Mouse (Mus musculus) neural tube, embryonic 11.5 days (tissue): ENCODE results near the gene Sgk1. TPM values are rescaled to one million over a fixed set of nuclear protein-coding genes. Genes with fewer than 3 reads are reported as not detected.
A peak's percentile ranks its signal among the peaks of the same experiment; 100 is the strongest.

Source experiments
- ATAC-seq: fragments of 200-750 bp; cut with Nextera tagmentation; 2 replicates; pipeline ENCODE4 v1.8.0; 2017; ENCODE audit warnings: moderate number of reproducible peaks, mild to moderate bottlenecking, moderate TSS enrichment, moderate library complexity; ENCODE audit not compliant: insufficient read depth, low FRiP score, low TSS enrichment
- DNase-seq: peaks from one replicate; pipeline ENCODE4 v3.0.0-alpha.2; 2015; ENCODE audit warnings: low spot score
- H3K27ac ChIP-seq: fragments of 300-500 bp; sonication (generic); 2 replicates; pipeline ENCODE4 v1.5.1; 2014; ENCODE audit warnings: low read depth, mild to moderate bottlenecking, low read length
- H3K27me3 ChIP-seq: fragments of 300-500 bp; sonication (generic); 2 replicates; pipeline ENCODE4 v1.6.1; 2014; ENCODE audit warnings: mild to moderate bottlenecking, low read length, mixed read lengths; ENCODE audit not compliant: control insufficient read depth, insufficient read depth
- H3K36me3 ChIP-seq: fragments of 300-500 bp; sonication (generic); 2 replicates; pipeline ENCODE4 v1.6.1; 2014; ENCODE audit warnings: mild to moderate bottlenecking, low read length, moderate library complexity, mixed read lengths; ENCODE audit not compliant: control insufficient read depth, insufficient read depth
- H3K4me1 ChIP-seq: fragments of 300-500 bp; sonication (generic); 2 replicates; pipeline ENCODE4 v1.6.1; 2014; ENCODE audit warnings: low read length, mixed read lengths; ENCODE audit not compliant: control insufficient read depth, insufficient read depth
- H3K4me2 ChIP-seq: fragments of 300-500 bp; sonication (generic); 2 replicates; pipeline ENCODE4 v1.6.1; 2014; ENCODE audit warnings: low read depth, mild to moderate bottlenecking, moderate library complexity
- H3K4me3 ChIP-seq: fragments of 300-500 bp; sonication (generic); 2 replicates; pipeline ENCODE4 v1.5.1; 2014; ENCODE audit warnings: low read depth, low read length
- H3K9ac ChIP-seq: fragments of 300-500 bp; sonication (generic); 2 replicates; pipeline ENCODE4 v1.6.1; 2014; ENCODE audit warnings: mild to moderate bottlenecking, low read length
- H3K9me3 ChIP-seq: fragments of 300-500 bp; sonication (generic); 2 replicates; pipeline ENCODE4 v1.6.1; 2016; ENCODE audit warnings: low read length; ENCODE audit not compliant: control insufficient read depth
- WGBS: fragments of 180-500 bp; shearing (Covaris S2); extraction: QIAGEN DNeasy Blood & Tissue Kit; methylation state at CpG from one replicate; pipeline ENCODE4 v1.1.7; 2014; 5-methylcytosine and 5-hydroxymethylcytosine counted together
- polyA plus RNA-seq: library from polyadenylated mRNA; unstranded; fragments of >200 nt; fragmentation: Nextera tagmentation; extraction: Ambion mirVana; gene quantifications from 2 replicates; pipeline ENCODE4 v1.2.1, GENCODE M21; 2014

The Sgk1 gene
- polyA plus RNA-seq, 1 experiment from 2014 or later, result 22.1 TPM

DNA sequence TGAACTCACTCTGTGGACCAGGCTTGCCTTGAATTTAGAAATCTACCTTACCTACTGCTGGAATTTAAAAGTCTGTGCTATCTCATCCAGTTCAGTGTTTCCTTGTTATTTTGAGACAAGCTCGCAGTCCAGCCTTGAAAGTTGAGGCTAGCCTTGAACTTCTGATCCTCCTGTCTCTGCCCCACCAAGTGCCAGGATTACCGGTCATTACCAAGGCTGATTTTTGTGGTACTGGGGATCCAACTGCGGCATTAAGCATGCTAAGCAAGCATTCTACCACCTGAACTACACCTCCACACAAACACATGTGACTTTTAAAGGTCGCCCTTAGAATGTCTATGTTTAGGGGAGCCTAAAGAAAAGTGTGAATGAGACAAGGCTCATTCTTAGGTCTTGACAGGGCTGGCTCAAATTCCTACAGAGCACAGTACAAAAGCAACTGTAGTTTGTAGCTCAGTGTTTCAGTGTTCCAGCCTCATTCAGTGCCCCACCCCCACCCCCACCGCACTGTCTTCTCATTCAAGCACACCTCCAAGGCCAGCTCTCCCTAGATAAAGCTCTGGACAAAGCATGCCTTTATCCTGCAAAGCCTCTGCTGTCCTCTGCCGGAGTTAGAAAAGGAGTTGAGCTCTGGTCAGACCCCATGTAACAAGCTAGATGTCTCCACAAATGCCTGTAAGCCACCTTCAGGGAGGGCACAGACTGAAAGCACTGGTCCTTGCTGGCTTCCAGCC is 36.2 kb downstream of the Sgk1 start:
- Histone ChIP-seq H3K4me3 (no peak overlapping the region), H3K9me3 (no peaks in the 10 kb centered on the region), H3K9ac (no peak overlapping the region), H3K27ac (no peak overlapping the region), H3K4me2 (no peak overlapping the region), H3K36me3 (no peaks in the 10 kb centered on the region), H3K4me1 (0 out of 2 replicates have a peak, but pooled peaks cover 2% of the 10 kb centered on the region), H3K27me3 (no peaks in the 10 kb centered on the region)
- ATAC-seq (no peak), DNase-seq (no peak)
- WGBS, result 86% methylated on average over 6 of the region's 6 CpGs

DNA sequence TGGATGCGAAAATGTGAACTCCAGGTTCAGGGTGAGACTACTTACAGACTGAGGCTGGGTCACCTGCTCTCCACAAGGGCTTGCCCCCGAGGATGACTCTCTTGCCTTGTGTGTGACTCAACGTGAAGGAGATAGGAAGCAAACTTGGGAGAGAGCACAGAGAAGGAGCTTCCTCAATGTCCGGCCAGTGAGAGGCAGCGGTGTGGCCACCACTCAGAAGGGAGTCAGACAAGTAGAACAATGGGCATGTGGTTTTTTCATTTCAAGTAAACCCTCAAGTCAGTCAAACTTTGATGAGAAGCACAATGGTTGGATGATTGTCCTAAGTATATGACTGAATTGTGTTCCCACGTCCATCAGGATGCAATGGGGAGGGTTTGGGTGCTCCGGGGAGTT is 36.8 kb downstream of the Sgk1 start:
- ATAC-seq, result no peak
- WGBS, result 89% methylated on average over 7 of the region's 7 CpGs

DNA sequence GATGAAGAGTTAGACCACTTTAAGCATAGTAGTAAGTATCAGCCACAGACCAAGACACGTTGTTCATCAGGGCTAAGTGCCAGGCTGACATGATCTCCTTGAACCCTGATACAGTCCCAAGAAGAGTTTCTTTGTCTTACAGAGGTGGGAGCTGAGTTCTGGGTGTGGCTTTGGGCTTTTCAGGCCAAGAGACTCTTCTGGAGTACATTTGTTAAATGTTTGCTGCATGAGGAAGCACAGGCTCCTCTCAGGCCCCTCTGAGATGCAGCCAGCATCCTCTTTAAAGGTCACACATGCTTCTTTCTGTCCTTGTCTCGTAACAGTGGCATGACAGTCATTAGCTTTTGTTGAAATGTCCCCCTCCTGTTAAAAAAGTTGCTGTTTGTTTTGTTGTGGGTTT is 38.6 kb downstream of the Sgk1 start:
- Histone ChIP-seq H3K4me3 (no peak overlapping the region), H3K9ac (no peak overlapping the region), H3K36me3 (no peaks in the 10 kb centered on the region), H3K4me2 (no peak overlapping the region), H3K9me3 (no peaks in the 10 kb centered on the region), H3K27ac (no peak overlapping the region), H3K27me3 (no peaks in the 10 kb centered on the region), H3K4me1 (peaks cover 9% of the 10 kb centered on the region)
- DNase-seq (no peak), ATAC-seq (no peak)
- WGBS, result 60% methylated on average over 2 of the region's 2 CpGs

More for the DNA sequence above, 36.8 kb downstream of the Sgk1 start:
- Histone ChIP-seq H3K9me3 (no peaks in the 10 kb centered on the region), H3K4me2 (no peak overlapping the region), H3K9ac (no peak overlapping the region), H3K4me3 (no peak overlapping the region), H3K36me3 (no peaks in the 10 kb centered on the region), H3K27ac (no peak overlapping the region), H3K4me1 (peaks cover 7% of the 10 kb centered on the region), H3K27me3 (no peaks in the 10 kb centered on the region)
- no peak for DNase-seq

DNA sequence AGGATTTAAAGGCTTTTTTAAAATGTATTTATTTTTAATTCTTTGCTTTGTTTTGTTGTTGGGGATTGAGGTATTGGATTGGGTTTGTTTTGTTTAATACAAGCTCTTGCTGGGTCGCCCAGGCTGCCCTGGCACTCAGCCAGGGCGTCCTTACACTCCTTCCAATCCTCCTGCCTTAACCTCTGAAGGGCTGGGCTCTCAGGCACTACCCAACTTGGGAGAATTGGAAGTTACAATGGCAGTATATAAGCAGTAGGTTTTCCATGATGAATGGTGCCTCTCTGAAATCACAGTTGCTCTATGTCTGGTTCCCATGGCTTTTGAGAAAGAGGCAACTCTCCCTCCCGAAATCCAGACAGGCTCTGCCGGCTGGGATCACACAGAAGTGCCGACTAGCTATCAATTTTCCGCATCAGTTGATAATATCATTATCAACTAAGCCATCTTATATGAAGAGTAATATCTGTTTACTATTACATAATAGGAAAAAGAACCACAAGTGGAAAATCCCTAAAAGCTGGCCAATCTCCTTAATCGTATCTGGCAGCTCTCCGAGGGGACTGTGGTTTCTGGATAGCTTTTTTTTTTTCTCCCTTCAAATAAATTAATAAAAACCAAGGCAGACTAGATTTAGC is 40.8 kb downstream of the Sgk1 start:
- Histone ChIP-seq H3K36me3 (no peaks in the 10 kb centered on the region), H3K9me3 (no peaks in the 10 kb centered on the region), H3K27me3 (no peaks in the 10 kb centered on the region), H3K4me1 (peaks cover 9% of the 10 kb centered on the region), H3K4me2 (no peak overlapping the region), H3K9ac (no peak overlapping the region), H3K4me3 (no peak overlapping the region), H3K27ac (no peak overlapping the region)
- ATAC-seq, result no peak
- DNase-seq, result peak; percentile 20
- 64% methylated on average over 8 of the region's 8 CpGs for WGBS

DNA sequence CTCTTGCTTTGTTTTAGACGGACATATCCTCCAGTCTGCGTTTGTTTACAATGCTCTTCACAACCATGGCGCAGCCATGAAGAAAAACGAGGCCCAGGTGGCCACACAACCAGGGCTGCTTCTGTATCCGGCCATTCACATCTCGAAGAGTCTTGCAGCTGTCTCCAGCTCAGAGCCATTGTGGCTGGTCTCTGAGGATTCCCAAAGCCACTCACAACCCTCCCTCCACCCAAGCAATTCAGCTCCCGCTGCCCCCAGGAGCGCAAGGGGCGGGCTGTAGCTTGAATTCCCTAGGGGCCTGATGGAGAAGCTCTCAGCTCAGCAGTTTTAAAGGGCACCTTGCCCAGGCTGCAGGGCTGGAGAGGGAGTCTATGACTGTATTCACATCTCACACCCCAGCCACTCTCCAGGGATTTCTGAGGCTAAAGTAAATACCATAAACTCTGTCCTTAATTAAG is 41.5 kb downstream of the Sgk1 start:
- ATAC-seq (peak; percentile 71), DNase-seq (peak; percentile 60)
- H3K27ac ChIP-seq, result 0 out of 2 replicates have a peak overlapping the region, but pooled peaks have one; percentile 14

DNA sequence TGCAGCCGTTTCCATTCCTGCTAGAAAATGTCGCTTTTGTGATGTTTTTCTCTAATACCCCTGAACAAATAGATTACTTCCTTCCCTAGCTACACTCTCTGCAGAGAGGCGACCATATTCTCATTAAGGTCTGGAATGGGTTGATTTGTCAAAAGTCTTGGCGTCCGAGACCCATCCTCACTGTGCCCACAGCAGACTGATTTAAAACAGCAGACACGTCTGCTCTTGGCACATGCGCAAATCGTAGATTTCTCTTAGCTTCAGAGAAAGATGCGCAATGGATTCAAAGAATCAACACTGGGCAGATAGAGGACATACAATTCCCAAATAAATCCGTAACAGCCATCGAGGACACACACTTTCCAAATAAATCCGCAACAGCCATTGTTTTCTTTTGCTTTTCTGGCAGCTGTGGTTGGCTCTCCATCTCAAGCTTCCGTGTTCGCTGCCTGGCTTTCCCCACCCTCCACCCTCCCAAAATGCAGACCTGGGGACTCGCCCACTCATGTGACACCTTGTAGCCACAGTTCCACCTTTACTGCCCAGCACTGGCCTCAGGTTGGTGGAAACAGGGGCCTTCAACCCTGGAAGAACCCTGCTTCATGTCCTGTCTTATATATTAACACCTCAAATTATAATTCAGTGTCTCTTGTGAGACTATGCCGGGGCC is 42.2 kb downstream of the Sgk1 start:
- no peak for ATAC-seq
- no peaks in the 10 kb centered on the region for H3K36me3 ChIP-seq
- no peak overlapping the region for H3K4me3 ChIP-seq
- peaks cover 9% of the 10 kb centered on the region for H3K4me1 ChIP-seq
- no peaks in the 10 kb centered on the region for H3K27me3 ChIP-seq
- WGBS, result 73% methylated on average over 16 of the region's 16 CpGs
- DNase-seq, result no peak
- H3K9ac ChIP-seq, result no peak overlapping the region
- H3K4me2 ChIP-seq, result no peak overlapping the region
- no peaks in the 10 kb centered on the region for H3K9me3 ChIP-seq
- H3K27ac ChIP-seq, result no peak overlapping the region

More for the DNA sequence above, 41.5 kb downstream of the Sgk1 start:
- Histone ChIP-seq H3K4me1 (peaks cover 9% of the 10 kb centered on the region), H3K9me3 (no peaks in the 10 kb centered on the region), H3K4me3 (no peak overlapping the region), H3K27me3 (no peaks in the 10 kb centered on the region), H3K36me3 (no peaks in the 10 kb centered on the region), H3K4me2 (peak overlapping the region; percentile 25), H3K9ac (peak overlapping the region; percentile 39)
- 3% methylated on average over 9 of the region's 9 CpGs for WGBS

DNA sequence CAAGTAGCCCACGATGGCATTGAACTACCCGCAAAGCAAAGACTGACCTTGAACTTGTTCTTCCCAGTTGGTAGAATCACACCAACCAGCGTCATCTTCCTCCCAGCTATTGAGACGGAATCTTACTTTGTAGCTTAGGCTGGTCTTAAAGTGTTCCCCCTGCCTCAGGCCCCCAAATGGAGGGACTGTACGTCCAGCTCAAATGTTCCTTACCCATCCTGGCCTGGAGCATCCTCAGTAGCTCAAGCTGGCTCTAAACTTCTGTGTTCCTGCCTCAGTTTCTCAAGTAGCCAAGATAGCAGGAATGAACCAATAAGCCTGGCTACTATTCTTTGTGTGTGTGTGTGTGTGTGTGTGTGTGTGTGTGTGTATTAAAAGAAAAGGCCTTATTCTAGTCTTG is 45.0 kb downstream of the Sgk1 start:
- Histone ChIP-seq H3K9me3 (no peaks in the 10 kb centered on the region), H3K4me3 (no peak overlapping the region), H3K4me2 (no peak overlapping the region), H3K27me3 (no peaks in the 10 kb centered on the region), H3K27ac (no peak overlapping the region), H3K9ac (no peak overlapping the region), H3K36me3 (no peaks in the 10 kb centered on the region), H3K4me1 (peaks cover 9% of the 10 kb centered on the region)
- DNase-seq (no peak), ATAC-seq (no peak)
- 87% methylated on average over 5 of the region's 5 CpGs for WGBS

DNA sequence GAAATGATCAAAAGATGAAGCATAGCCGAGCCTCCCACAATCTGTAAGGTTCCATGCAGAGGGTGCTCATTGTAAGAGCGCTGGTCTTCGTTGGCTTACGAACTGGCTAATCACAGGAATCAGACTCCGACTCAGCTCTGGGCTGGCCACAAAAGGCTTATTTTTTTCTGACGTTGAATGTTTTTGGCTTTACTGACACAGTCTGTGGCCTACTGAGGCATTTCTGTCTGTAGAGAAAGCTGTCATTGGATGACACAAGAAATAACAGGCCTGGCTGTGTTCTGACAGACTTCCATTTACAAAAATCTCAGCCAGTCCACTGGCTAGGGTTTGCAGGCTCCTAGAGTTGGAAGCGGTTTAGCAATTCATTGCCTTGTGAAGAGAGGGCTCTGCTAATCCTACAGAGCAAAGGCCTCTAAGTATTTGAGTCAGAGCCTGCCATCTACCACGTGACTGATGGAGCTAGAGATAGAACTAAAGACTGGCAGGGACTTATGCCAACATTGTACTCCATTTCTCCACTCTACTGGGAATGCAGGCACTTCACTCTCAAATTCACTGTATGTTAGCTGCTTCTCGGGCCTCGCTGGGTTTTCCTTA is 48.9 kb downstream of the Sgk1 start:
- Histone ChIP-seq H3K4me3 (no peak overlapping the region), H3K27me3 (no peaks in the 10 kb centered on the region), H3K27ac (no peak overlapping the region), H3K4me2 (no peak overlapping the region), H3K4me1 (no peaks in the 10 kb centered on the region), H3K36me3 (no peaks in the 10 kb centered on the region), H3K9me3 (no peaks in the 10 kb centered on the region), H3K9ac (no peak overlapping the region)
- WGBS, result 90% methylated on average over 10 of the region's 10 CpGs
- DNase-seq, result no peak
- no peak for ATAC-seq
